Mouse (Mus musculus) c-Kit-positive CD71-negative TER-119-negative erythroid progenitor cells, embryonic 14.5 days (primary cell): ENCODE results near the gene Cryzl1.

Experiments
- DNase-seq: peaks from one replicate; pipeline ENCODE4 v3.0.0-alpha.2; 2013; ENCODE audit warnings: low read depth

Gene Cryzl1

DNA sequence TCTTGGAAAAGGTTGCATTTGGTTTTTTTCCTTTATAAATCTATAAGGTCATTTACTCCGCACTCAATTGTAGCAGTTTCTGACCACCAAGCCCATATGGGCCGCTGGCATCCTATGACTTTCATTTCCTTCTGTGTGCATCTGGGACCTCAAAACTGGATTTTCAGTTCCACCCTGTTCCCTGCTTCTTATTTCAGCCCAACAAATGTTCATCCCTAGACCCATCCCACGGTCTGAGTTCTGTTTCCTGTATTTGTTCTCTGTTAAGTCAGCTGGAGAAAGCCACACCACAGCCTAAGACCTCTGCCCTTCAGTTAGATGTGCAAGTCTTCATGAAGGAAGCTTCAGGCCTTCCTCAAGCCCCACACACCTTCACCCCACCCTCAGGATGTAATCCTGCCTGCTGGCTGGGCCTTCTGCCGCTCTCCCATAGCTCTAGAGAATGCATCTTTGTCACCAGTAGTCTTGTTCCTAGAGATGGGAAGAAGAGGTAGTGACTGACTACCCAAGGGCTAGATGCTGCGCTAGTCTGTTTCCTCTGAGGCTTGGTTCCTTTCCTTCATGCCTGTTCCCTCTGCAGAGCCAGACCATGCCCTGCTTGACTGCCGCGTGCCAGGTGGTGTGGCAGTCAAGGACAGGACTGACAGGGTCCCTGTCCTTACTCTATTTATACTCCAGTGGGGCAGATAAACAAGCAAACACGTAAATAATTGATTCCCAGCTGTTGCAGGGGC is 11.6 kb upstream of the Cryzl1 start:
- DNase-seq: no peak

DNA sequence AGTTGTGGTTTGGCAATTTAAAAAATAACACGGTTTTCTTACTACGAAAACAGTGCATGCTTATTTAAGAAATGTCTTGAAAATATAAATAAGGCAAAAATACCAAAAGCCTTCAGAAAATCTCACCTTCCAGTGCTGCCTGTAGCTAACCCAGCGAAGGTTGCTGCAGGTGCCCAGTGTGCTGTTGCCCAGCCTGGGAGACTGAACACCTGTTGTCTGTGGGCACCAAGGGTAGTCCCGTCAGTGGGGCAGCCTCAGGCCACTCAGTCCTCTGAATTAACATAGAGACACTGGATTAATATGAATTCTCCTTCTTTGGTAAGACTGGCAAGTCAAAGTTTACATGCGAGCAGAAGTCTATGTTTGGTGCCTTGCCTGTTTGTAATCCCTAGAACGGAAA is 9.7 kb upstream of the Cryzl1 start:
- no peak for DNase-seq

DNA sequence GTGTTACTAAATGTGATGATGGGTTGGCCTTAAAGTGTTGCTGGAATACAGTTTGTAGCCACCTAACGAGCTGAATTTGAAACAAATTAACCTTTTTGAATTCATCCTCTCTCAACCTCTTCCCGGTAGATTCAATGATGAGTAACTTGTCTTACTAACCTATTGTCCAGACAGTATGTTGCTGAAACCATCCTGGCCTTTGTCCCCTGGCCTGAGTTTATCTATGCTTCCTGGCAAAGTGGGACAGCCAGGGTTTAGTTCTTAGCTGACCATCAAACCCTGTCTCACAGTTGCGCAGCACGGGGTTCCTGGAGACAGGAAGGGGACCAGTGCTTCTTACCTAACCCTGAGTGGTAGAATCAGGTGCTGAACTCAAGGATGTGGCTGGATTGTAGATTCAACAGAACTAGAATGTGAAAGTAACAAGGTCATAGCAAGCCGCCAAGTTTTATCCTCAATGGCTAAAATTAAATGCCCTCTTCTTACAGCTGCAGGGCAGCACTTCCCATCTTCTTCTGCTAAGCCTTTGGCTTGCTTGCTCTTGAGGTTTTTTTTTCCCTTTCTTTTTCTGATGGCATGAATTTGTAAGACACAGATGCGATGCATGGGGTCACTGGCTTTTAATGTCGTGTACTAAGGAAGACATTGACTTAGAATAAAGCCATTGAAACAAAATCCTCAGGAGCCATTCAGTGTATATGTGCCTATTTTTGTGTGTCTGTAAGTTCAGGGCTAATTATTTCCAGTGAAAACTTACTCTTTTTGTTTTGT is 7.5 kb upstream of the Cryzl1 start:
- no peak for DNase-seq

DNA sequence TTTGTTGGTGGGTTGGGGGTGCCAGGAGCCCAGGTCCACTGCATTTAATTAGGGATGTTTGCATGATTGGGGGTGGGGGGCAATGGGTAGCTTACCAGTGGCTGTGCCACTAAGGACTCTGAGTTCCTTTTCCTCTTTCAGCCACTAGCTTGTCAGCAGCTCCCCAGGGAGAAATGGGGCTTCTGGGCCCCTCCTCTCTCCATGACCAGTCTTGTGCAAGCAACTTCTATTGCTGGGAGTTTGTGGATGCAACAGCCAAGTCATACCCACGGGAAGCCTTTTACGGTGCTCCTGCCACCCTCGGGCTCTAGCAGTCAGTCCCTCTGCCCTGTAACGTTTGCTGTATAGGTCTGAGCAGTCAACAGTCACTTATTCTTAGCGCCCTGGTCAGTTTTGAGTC is 6.0 kb upstream of the Cryzl1 start:
- DNase-seq: no peak

DNA sequence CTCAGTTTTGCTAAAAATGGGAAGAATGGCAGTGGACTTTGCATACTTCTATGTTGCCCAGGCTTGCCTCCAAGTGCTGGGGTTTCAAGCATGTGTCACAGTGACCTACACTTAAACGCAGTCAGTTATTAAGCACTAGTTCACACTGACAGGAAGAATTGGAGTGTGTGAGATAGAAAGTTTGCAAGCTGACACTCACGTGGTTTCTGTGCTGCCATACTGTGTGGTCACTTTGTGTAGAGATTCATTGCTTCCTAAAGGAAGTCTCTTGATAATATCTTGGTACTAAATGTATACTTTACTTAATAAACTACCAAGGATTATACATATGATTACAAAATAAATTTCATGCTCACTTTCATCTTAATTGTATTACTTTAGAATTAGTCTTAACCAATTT is 4.0 kb upstream of the Cryzl1 start:
- DNase-seq: no peak

DNA sequence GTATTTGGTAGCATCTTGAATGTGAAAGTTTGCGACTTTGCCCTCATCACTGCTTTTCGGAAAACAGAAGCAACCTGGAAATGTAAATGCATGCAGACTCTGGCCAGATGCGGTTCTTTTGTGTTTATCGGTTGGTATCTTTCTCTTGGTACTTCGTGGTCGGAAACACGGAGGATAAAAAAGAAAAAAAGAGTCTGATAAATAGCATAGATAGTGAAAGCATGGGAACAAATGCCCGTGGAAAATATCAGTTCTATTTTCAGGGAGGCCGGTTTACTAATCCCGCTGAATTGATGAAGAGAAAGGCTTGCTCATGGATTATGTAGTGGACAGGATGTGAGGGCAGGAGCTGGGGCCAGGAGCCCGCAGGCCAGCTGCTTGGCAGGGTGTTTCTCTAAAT is 1.7 kb upstream of the Cryzl1 start:
- DNase-seq: no peak

DNA sequence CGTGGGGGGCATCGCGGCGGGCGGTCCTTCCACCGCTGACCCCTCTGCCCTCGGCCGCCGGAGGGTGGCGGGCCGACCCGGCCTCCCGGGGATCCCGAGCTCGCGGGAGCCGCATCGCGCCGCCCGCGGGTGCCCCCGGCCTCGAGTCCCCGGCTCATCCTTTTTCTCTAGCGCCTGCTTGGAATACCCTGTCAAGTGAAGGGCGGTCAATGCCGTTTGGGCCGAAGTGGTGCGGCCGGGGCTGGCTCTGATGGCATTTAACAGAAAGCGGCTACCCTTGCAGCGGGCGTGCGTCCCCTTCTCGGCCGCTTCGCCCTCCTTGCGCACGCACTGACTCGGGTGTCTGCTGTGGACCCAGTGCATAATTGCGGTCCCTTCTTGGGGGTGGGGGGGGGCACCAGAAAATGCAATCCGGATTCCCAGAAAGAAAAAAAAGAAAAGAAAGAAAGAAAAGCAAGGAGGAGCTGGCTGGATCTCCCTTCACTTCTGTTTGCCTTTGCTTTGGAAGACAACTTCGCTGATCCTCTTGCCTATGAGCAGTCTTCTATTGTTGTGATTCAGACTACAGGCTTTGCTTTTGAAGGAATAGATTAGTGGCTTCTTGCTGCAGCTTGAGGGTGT is 1.2 kb upstream of the Cryzl1 start:
- no peak for DNase-seq

DNA sequence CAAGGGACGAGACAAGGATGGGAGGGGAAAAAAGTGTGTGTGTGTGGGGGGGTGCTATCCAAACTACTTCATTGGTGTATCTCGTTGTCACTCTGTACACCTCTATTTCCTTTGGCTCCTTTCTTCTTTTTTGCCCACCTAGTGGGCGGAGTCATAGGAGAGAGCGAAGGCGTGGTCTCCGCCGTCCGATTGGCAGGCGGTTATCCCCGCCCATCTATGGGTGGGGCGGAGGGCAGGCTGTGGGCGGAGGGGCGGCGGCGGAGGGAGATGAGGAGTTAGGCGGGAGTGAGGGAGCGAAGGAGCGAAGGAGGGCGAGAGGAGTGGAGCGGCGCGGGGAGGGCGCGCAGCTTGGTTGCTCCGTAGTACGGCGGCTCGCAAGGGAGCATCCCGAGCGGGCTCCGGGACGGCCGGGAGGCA is 299 bp upstream of the Cryzl1 start, which contains the start of gene Itsn1:
Itsn1 (plus strand) TSS at position 216 of the 417 bp plus-strand sequence.
- DNase-seq: peak; percentile 96

DNA sequence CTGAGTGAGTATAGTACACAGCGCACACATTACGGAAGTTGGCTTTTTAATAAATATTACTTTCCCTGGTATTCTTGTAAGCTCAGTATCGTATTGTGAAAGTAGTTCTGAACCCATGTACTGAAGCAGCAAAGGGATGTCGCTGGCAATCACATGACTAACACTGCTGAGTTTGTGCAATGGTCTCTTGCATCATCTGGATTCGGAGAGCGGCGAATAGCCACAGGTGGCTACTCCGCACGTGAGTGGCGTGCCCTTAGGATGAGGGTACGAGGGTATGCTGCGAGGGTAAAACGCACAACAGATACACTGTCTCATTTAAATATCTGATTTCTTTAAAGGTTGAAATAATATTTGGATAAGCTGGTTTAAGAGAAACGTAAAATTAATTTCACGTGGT is 1.3 kb downstream of the Cryzl1 start:
- DNase-seq: no peak

DNA sequence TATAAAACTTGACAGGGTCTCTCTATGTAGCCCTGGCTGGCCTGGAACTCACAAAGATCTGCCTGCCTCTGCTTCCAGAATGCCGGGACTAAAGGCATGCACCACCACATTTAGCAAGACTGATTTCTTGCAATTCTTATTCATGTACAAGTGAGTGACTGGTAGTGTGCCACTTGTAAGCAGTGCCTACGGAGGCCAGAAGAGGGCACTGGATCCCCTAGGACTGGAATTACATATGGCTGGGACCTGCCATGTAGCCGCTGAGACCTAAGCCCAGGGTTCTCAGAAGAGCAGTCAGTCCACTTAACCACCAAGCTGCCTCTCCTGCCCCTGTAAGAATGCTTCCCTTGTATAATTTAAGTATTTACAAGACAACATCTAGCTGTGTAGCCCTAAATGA is 4.5 kb downstream of the Cryzl1 start:
- DNase-seq: peak; percentile 46

DNA sequence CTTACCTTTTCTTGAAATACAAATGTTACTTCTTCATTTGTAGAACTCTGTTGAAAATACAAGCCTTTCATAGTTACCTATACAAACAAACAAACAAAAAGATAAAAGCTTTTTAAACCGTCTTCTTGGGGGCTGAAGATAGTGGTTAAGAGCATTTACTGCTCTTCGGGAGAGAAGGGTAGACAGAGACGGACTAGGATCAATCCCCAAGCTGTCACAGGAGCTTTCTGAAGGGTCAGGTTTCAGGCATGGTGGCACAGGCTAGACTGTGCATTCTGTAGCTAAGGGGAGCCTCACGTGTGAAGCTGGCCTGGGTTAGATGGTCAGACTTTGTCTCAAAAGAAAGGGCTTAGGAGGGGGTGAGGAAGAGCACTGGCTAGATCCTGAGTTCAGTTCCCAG is 11.4 kb downstream of the Cryzl1 start:
- DNase-seq: no peak

DNA sequence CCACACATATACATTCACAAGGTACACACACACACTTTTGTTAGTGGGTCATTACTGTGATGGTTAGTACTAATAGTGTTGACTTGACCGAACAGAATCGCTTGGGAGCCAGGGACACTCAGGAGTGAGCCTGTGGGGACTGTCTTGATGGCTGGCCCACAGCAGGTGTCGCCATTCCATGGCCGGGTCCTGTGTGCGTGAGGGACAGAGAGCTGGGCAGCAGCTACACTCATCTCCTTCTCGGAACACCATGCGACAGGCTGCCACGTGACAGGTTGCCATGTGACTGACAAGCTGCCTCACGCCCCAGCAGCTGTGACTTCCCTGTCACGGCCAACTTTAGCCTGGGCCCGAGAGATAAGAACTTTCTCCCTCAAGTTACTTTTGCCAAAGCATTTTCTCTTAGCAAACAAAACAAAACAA is 11.8 kb downstream of the Cryzl1 start:
- peak; percentile 42 for DNase-seq

DNA sequence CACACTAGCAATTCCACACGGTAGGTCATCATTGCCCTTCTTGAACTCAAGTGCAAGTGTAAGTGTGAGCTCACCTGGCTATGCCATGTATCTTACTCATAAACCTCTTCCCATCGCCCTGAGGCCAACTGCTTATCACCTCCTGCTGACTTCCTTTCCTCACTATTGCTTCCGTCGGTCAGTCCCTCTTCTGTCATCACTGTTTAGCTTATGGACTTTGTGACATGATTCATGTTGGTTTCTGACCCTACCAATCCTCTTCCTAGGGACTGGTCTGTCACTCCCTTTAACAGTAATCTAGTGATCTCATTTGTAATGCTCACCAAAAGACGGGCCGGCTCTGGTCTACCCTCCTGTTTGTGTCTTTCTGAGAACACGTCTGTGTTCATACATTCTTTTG is 18.5 kb downstream of the Cryzl1 start:
- no peak for DNase-seq

DNA sequence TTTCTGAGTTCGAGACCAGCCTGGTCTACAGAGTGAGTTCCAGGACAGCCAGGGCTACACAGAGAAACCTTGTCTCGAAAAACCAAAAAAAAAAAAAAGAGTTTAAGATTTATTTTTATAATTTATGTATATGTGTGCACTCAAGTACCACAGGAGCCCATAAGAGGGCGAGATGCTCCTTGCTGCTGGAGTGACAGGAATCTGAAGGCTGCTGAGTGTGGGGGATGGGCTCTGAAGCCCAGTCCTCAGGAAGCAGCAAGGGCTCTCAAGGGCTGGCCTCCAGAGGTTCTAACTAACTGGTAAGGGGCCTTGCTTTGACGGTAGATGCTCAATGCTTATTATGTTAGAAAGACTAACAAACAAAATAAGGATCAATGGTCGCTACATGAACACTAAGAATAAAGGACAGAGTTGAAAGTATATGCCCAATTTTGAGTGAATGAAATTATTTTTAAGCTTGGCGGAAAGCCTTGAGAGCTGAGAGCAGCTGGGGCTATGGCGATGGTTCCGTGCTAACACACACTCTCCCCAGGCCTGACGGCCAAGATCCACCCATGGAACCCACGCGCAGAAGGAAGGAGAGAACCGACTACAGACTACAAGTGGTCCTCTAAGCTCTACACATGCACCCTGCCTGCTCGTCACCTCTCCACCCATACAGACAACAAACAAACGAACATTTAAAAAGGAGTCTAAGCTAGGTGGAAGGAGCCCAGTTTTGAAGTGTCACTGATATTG is 24.0 kb downstream of the Cryzl1 start:
- no peak for DNase-seq

DNA sequence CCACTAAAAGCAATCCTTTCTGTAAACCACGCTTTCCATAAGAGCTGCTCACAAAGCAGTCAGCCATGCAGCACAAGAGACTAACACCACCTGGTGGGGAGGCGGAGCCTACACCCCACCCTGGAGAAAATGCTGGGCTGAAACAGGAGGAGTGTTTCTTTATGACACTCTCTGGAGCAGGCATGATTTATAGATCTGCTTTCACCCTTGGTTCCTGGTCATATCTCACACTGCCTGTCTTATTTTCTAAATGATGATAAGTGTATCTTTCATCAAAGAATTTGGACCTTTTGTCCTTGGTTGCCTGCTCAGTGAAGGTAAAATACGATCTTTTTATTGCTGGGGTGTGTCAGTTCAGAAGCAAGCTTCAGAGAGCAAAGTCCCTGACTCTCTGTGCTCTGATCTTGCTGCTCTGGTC is 26.0 kb downstream of the Cryzl1 start:
- DNase-seq: no peak

DNA sequence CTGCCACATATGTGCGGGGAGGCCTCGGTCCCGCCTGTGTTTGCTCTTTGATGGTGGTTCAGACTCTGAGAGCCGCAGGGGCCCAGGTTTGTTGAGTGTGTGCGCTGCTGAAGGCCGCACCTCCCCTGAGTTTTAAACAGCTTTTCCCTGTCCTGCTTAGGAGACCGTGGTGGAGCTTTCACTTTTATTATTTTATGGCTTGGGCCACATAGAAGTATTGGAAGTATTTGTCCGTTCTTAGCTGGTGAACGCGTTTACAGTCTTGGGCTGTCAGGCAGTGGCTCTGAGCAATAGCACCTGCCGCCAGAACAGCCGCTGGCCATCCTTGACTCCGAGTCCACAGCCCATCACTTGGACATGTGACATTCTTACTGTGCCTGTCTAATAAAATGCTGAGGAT is 26.9 kb downstream of the Cryzl1 start:
- DNase-seq: no peak

DNA sequence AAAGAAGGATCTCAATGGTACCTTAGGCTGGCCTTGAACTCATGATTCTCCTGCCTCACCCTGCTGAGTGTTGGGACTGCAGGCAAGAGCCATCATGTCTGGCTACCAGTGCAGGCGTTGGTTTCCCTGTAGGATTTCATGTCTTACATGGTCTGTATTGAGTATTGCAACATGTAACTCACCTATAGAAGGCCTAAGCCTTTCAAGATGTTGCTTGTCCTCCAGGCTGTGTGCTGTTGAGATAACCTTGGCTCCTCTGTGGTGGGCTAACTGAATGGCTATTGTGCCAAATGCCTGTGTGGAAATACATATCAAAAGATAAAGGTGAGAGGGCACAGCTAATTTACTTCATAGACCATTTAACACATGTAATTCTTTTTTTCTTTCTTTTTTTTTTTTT is 29.8 kb downstream of the Cryzl1 start:
- no peak for DNase-seq

DNA sequence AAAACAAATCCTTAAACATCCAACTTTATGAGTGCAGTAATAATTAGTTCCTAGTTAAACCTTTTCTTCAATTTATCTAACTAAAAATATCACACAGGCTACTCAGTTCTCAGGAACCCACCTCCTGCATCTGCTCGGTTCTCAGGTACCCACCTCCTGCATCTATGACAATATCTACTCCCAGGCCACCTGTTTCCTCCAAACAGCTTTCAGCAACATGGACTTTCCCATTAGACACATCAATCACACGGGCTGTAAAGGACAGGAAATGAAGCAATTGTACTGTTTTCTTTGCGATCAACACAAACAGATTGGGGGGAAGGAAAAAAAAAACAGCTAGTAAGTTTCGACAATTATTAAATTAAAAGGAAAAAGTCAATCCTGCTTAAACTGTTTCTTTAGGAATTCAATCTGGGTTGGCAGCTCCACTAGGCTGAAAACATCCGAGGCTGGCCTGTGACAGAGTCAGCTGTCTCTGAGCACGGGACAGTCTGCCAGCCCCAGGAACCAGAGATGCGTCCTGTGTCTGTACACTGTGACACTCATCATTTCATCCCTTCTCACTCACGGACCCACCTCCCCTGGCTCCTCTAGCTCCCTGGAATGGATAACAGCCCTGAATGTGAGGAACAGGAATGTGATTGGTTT is 33.5 kb downstream of the Cryzl1 start:
- no peak for DNase-seq

DNA sequence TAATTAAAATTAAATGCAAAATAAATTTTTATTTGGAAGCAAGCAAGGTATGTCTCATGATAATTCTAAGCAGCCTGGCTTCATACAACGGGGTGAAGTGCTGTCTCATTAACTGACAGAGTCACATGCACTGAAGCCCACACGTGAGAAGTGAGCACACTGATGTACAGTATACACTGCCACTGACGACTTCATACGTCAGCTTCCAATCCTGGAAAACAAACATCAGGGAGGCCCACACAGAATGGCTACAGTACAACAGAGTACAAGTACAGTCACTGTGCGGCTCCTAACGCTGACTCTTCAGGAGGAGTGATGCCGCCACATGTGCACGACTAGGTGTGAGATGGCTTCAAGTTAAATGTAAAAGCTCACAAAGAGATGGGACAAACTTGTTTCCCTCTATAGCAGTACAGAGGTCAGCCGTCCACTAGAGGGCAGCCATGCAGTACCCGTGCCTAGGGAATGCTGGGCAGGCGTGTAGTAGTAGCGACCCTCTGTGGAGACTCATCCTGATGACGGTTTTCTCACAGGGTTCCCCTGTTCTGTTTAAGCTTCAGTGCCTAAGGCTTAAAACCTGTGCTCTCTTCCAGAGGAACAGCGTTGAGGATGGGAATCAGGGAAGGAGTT is 34.2 kb downstream of the Cryzl1 start:
- DNase-seq: peak; percentile 71

DNA sequence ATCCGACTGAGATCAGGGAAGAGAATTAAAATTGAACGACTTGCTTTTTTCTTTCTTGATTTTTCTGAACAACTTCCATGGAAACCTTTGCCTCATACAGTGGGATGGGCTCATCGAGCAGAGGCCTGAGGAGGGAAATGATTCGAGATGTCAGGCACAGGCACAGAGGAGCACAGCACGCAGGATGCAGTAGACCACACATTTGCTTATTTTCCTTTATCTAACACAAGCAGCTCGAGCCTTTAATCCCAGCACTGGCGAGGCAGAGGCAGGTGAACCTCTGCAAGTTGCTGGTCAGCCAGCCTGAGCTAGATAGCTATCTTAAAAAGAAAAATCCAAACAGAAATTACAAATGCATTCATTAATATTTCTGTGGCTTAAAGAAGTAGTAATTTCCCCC is 39.0 kb downstream of the Cryzl1 start:
- no peak for DNase-seq

DNA sequence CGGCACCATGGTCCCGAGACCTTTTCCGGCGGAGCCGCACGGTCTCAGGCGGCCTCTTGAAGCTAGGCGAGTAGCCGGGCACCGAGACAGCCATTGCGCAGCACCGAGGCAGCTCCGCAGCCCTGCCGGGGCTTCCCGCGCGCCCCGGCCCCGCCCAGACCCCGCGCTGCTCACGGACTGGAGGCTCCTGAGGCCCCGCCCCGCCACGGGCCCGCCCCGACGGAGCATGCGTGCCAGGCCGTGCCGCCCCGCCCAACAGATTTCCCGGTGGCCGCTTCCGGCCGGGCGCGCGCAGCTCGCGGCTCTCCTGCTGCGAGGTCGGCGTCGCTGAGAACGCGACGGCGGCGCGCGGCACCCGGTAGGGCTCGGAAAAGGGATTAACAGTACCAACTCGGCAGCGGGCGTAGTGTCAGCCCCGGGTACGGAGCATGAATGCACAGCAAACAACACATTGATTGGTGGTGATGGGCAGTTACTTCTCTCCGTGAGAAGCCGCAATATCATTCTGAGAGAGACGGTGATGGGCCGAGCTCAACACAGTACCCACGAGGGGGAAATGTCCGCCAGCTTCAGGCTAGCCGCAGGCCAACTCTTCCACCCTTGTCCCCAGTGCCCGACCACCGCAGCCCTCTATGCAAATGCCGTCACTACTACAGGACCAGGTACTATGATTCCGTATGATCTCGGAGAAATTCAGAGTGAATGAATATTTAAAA is 40.0 kb downstream of the Cryzl1 start, which contains the start of gene Donson:
Donson (minus strand) TSS at position 152 of the 716 bp plus-strand sequence.
- DNase-seq: peak; percentile 83
